Mouse (Mus musculus) frontal cortex, postnatal 36 days (tissue): Measurements from ENCODE around the gene Commd6.
"Not testable (repeated sequence)": the region's sequence is repeated elsewhere in the genome, so short reads cannot be mapped to it uniquely, and the experiment has no call there.

Experiments
- DNase-seq, 2 experiments: peaks; one replicate each; pipeline ENCODE4 v3.0.0; 2022; ENCODE audit warnings: low spot score in 2 of 2

Gene Commd6

DNA sequence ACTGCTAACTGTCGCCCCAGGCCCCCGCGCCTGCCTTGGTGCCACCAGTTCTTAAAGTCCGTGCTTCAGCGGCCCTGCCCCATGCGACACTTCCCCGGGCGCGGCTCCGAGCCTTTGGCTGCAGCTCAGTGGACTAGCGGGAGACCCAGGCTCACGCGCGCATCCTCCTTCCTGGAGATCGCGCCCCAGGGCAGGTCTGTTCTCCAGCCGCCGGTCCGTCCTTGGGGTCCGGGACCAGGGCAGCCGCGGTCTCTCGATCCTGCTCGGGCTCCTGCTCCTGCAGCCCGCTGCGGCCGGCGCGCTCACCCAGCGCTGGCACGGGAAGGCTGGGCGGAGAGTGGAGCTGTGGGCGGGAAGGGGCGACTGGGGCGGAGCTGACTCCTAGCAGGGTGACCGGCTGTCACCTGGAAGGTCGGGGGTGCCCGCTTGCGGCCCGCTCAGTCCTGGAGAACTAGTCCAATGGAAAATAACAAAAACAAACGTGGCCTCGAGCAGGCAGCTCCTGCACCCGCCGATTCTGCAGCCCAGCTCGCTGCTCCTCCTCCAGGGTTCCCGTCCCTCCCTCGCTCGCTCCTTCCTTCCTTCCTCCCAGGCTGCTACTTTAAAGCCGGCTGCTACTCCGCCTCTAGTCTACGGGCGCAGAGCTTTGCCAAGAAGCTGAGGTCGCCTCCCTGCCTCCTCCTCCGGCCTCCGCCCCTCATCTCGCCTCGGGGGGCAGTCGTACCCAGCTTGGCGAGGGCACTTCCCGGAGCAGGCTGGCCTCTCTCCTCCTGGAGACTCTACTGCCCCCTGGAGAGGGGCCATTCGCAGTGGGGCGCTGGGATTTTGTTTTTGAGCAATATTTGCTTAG is 31.7 kb downstream of the Commd6 start, which contains the start of gene Tbc1d4:
Gene Tbc1d4, minus strand, starts transcription at position 673 of the 850 bp plus-strand sequence.
- DNase-seq, result peak; percentile 66 to 69

DNA sequence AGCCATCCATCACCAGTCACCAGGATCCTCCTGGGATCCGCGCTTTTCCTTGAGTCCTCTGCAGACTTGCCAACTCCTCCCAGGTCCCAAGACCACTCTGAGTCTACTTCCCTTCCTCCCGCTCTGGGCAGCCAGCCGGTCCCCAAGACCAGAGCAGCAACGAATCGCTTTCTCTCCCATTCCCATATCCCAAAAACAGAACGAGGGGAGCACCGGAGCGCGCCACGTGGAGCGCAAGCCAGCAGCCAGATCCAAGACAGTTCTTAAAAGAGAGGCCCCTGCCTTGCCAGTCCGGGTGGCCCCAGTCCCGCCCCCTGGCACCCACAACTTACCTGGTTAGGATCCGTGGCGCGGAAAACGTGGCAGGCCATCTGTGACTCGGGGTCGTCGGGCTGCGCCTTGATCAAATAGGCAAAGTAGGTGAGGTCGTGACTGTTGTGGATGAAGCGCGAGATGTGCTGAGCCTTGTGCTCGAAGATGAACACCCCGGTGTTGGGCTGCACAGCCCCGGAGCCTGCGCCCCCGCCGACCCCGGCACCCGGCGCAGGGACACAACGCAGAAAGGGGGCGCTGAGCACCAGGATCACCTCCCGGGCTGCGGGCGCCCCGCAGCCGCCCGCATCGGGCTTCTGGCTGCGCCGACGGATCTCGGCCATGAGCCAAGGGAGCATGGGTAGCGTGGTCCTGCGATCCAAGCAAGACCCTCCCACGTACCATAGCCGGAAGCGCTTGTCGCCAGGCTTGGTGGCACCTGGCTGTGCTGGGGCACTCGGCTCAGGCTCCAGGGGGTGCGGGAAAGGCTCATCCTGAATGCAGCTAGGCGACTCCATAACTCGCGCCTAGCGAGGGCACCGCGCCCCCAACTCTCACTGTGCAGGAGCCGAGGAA is 32.6 kb downstream of the Commd6 start:
- DNase-seq, result peak; percentile 16 to 17

DNA sequence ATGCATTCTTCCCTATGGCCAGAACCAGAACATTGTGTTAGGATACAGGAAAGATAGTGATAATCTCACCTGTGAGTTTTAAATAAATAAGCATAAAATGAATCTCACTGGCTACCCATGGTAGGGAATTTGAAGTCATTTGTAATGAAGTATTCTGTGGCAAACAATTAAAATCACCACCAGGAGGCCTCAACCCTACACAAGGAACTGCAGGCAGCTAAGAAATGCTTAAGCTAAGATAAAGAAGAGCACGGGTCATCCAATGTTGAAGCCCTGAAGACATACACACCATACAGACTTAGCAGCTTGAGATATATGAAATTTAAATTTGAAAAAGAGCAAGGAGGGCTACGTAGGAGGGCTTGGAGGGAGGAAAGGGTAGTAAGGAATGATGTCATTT is 34.6 kb downstream of the Commd6 start:
- no peak for DNase-seq

DNA sequence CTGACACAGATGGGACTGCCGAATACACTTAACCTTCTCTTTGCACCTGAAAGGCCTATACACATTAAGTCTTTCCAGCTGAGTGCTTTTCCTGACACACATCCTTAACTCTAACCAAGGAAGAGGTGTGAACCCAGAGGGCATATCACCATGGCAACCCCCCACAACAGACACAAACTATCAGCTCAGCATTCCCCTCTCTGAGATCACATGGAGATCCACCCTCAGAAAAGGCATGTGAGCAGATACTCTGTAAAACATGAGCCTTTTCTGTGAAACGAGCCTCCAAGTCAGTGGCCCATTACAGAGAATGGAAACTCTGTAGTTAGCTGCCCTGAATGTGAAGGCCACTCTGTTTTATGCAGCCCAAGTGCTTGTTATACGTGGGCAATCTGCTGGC is 37.6 kb downstream of the Commd6 start:
- no peak for DNase-seq

DNA sequence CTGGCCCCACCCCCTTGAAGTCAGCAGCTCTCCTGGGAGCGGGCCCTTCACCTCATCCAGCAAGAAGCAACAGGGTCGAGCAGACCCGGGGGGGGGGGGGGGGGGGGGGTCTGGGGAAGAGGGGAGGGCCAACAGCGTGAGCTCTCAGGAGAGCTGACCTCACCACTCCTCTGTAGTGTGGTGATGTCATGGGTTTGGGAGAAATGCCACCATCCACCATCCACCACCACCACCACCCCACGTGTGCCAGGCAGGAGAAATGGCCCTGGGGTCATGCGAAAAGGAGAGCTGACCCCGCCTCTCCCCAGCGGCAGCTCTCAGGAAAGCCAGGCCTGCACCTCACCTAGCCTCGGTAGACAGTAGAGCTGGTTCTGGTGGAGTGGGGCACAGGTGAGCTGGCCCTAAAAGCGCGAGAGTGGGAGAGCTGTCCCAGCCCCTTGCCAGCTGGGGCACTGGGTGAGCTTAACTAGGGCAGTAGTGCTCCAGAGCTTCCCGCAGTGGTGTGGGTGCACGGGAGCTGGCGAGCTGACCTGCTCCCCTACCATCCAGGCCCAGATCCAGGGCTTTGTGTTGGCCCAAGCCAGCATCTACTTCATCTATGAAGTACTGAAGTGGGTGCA is 43.3 kb downstream of the Commd6 start:
- no peak for DNase-seq

DNA sequence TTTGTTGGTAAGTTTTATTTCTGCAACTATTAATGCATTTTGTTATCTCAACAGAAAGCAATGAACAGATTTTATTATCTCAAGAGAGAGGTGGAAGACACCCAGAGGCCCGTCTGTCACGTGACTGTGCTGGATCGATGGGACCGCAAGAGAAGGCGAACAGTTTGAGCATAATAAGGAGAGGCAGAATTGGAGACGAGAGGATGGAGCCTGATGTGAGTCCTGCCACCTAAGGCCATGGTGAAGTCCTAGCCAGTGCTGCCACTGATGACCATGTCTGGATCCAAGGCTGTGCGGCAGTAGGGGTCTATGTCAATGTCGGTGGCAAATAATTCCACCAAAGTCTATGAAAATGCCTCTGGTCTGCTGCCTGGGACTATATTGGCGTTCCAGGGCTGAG is 43.8 kb downstream of the Commd6 start:
- DNase-seq, result no peak

DNA sequence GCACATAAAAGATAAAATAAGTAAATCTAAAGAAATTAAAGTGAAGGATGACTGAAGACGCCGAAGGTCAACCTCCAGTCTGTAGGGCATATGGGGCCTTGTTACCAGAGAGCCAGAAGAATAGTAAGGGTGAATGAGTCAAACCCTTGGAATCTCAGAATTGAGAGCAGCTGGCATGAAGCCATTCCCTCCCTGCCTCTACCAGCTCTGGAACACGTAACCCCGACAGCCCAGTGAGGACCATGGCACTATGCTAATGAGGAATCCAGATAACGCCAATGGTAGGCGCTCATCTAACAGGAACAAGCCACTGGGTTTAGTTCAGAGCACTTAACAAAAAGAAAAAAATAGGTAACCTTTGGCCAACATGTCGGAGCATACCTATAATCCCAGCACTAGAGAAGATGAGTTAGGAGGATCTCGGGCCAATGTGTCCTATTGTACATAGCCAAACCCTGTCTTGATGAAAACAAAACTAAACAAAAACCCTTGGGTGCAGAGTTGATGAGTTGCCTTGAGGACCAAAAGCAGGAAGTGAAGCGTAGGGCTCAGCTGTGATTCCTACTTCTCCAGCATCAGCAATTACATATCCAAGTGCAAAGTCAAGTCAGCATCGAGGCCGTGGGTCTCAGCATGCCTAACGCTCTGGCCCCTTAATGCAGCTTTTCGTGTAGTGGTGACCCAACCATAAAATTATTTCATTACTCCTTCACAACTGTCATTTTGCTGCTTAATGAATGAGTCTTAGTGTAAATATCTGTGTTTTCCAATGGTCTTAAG is 45.0 kb downstream of the Commd6 start:
- DNase-seq, result no peak

DNA sequence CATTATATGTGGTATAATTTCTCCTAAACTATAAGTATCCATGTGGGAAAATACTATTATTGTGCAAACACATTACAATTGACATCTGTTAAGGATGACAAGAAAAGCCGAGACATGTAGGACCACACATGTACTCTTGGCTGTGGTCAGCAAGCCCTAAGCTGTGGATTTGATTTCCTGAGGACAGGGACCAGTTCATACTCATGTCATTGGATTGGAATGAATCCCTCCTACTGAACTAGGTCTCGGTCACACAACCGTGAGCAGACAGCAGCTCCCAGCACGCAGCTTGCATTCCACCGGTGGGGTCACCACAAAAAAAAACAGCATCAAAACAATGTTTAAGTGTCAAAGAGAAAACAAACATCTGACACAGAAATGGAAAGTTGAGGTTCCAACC is 46.5 kb downstream of the Commd6 start:
- no peak for DNase-seq

DNA sequence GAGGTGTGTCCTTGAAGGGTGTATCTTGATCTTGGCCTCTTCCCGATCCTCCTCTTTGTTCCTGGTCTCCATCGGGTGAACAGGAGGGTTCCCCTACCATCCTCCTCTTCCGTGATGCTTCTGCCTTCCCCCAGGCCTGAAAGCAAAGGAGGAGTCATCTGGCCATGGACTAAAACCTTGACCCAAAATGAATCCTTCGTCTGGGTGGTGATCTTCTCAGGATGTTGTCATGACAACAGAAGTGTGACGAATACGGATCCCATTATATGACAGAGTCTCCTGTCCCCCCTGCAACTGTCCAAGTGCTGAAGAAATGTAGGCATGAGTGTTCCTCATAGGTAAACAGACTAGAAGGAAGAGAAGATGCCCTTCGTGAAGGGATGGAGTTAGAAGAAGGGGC is 47.1 kb downstream of the Commd6 start:
- no peak for DNase-seq

DNA sequence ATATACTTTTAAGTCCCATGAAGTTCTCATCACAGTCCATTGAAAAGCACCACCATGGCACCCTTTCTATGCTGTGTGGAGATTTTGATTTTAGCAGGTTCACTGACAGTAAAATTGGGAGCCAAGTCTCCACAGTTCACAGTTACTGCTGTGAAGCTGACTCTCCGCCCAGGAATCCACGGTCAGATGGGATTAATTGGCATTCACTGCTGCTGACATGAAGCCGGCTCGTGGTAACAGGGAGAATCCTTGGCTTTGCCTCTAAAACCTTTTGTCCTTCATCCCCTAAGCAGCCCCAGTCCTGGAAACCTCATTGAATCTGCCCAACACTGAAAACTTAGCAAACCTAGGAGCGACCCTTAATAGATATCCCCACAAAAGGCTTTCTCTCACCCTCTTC is 49.4 kb downstream of the Commd6 start:
- no peak for DNase-seq

DNA sequence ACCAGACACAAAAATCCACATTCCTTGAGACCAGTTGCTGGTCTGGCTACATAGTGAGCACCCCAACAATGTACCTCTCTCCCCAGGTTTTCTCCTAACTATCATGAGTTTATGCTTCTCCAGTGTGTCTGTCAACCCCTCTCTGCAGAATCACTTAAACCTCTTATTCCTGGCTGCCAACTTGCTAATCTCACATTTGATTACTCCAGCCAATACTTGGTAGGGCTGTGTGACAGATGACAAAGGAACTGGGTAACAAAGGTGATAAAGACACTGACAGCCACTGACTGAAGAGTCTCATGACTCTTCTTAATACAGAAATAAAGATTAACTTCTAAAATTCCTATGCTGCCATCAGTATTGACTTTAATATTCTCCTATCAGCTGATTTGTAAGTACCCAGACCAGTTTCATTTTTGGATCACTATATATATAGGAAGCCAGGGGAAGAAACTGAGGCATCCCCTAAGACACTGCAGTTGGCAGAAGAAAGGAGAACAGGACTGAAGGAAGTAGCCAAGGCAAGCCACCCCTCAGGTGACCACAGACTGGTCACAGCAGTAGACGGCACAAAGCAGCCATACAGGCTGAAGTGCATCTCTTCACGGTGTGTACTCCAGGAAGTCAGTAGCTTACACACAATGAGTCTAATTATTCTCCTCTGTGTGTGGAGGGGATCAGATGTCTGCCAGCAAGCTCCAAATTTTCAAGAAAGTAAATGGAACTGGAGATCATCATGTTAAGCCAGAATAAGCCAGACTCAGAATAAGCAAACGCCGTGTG is 52.1 kb downstream of the Commd6 start:
- DNase-seq, result not testable (repeated sequence)

DNA sequence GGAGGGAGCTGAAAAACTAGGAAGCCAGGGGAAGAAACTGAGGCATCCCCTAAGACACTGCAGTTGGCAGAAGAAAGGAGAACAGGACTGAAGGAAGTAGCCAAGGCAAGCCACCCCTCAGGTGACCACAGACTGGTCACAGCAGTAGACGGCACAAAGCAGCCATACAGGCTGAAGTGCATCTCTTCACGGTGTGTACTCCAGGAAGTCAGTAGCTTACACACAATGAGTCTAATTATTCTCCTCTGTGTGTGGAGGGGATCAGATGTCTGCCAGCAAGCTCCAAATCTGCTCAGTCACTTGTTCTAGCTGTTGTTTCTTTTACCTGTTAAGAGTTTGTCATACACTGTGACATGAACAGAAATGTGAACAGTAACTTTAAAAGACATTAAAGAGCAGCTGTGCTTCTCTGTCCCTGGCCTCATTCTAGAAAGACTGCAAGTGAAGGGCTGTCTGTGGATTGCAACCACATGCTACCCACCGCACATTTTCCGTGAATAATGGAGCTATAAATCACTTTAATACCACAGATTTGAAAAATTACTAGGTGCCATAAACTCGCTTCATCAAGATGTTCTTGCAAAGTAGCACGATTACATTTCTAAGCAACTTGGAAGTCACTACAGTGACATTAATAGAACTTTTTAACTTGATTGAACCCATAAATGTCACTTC is 53.0 kb downstream of the Commd6 start:
- not testable (repeated sequence) for DNase-seq

DNA sequence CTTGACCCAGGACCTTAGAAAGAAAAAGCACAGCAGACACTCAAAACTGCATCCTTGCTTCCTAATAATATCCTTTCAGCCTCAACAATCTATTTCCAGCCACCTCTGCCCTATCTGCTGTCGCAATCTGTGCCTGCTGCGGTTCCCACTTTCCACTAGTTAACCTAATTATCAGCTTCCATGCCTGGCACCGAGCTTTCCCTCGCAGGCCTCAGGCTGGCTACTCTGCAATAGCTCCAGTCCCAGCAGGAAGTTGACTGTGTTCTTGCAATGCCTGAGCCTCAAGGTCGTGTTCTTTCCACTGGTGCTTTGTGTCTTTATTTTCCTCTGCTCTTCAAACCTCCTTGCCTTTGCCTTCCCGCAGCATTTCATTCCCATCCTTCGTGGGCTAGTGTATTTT is 54.4 kb downstream of the Commd6 start:
- DNase-seq, result no peak
